Mouse (Mus musculus) heart, adult 9 months (tissue): ENCODE data around the gene Maml3.

Source experiments
- DNase-seq, 2 experiments: peaks; one replicate each; pipeline ENCODE4 v3.0.0; 2022; ENCODE audit warnings: low spot score in 2 of 2

Gene Maml3

DNA sequence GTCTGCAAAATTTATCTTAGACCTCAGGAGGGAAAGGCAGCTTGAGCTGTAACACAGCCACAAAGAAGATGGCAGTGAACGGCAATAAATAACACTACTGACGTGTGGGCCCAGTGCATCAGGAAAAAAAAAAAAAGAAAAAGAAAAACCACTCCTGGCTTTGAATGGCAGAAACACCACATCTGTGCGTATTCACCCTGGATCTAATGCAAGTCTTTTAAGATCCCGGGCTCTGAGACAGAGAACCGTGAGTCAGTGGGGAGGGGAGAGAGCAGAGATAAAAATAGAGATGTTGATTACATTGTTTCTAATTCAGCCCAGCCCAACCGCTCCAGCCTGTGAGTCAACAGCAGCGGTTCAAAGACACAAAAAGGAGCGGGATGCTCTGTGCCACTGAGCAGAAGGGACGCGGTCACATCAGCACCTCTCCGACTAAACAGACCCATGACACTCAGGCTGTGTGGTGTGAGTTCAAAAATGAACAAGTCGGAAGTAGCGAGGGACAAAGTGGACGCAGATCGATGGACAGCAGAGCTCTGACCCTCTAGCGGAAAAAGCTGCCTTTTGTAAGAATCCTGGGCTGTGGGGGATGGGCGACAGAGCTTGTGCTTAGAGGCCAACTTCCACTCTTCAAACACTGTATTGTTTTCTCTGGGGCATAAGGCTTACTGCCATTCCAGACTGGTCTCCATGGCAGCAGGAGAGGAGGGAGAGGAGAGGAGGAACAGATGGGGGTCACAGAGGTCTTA lies 316.1 kb downstream of the Maml3 start:
- peak; percentile 57 to 68 for DNase-seq

DNA sequence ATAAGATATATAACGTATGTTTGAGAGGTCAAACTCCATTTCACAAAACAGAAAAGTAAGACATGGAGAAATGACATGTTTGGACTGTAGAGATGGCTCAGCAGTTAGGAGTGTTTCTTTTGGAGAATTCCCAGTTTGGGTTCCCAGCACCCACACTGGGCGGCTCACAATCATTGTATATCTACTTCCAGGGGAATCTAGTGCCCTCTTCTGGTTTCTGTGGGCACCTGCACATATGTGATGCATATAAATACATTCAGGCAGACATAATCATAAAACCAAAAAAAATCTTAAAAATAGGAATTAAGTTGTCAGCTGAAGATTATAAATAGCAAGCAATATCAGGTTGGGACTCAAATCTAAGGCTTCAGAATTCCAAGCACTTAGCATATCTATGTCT lies 316.9 kb downstream of the Maml3 start:
- no peak for DNase-seq

DNA sequence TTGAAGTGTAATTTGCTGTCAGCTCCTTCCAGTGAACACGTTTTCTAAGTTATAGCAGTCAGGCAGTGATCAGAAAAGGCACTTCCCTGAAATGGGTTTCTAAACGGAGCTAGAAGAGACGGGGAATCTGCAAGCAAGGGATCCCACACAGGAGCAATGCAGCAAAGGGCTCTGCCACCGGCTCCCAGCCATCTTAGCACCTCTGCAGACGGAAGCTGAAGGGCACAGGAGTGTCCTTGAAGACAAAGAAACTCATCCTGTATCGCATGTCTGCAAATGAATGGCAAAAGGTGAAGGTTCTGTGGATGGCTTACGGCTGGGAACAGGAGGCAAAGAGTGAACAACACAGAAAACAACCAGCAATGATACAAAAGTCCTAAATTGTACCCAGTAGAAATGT lies 319.1 kb downstream of the Maml3 start:
- no peak for DNase-seq

DNA sequence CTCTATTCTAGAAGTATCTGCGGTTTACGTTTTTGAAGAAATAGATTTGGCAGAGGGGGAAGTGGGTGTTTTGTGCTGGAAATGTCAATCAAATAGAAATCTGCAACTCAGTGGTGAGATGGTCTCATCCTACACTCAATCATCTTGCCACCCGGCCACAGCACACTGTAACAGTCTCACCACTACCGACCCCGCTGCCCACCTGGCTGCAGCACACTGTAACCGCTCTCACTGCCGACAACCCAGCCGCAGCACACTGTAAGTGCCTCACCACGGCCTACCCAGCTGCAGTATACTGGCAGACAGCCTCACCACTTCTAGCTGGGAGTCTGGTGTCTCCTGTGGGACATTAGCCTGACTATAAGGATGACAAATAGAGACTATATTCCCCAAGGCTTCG lies 322.7 kb downstream of the Maml3 start:
- no peak for DNase-seq

DNA sequence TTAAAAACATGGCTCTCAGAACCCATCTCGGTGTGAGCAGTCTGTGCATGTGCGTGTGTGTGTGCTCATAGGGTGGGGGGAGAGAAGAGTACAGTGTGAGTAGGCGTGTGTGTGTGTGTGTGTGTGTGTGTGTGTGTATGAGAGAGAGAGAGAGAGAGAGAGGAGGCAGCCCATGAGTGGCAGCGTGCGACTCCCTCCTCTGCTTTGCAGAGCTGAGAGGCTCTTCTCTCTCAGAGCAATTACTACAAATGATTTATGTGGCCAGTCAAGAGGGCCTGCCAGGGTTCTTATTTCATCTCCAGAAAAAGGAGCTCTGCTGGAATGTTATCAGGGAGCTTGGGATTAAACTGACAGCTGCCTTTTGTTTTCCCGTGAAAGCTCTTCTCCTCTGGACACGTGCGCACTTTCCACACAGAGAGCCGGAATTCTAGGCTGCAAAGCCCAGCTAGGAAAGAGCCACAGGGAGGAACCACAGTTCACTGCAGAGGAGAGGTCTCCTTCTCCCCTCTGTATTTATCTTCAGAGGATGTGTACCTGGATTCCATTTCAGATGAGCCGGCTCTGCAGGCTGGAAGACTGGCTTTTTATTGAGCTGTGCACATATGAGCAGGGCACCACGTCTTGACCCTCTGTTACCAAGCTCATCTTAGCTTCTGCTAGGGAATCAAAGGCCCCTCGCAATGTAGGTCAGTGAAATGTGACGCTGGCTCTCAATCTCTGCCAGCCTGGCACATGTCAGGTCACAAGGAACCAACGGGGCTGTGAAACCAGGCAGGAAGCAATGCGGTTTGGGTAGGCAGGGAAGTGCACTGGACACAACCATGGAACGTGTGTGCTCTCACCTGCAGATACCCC lies 325.9 kb downstream of the Maml3 start:
- DNase-seq = peak; percentile 5 to 13

DNA sequence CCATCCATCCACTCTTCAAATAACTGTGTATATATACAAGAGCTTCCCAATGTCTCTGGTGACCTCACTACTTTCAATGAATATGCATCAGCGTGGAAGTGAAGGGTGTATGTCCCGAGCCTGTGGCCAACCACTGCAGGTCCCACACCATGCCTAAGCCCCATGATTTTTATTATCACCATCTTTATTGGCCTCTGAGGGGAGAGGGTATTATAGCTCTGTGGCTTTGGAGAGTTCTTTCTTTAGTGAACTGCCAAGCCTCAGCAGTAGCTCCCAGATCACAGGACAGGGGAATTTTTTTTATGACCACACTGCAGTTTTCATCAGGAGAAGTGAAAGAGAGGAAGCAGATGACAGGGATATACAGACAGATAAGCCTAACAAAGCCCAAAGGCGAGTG lies 326.7 kb downstream of the Maml3 start:
- no peak for DNase-seq

DNA sequence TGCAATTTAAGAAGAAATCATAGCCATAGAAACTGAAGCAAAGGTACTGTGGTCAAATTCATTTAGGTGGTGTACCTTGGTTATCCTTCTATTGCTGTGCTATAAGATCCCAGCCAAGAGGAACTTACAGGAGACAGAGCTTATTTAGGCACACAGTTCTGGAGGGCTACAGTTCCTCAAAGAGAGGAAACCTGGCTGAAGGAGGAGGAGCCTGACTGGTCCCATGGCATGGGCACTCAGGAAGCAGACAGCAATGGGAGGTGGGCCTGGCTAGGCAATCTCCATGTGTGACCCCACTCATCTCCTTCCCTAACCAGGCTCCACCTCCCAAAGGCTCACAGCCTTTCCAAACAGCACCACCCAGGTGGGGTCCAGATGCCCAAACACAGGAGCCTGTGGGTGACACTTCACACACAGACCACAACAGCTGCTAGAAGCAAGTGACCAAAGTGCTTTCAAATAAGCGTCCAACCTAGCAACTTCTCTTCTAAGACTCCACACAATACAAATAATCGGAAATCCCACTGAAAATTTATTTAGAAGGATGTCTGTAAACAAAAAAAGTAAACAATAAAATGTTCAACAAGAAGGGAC lies 328.8 kb downstream of the Maml3 start:
- DNase-seq = no peak

DNA sequence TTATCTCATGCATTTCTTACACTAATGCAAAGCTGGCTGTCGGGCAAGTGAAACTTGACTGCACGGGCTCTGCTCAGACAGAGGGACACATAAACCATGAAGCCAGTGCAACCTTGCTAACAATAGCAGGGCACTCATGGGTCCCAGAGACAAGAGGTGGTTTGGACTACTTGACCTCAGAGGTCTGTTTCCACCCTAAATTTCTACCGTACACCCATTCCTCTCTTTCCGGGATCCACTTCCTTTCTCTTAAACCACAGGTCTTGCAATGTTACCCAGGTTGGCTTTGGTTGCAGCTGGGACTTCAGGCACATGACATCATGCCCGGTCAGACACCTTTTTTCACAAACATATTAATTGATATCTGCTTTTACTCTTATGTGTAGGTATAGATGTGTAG lies 331.3 kb downstream of the Maml3 start:
- no peak for DNase-seq

DNA sequence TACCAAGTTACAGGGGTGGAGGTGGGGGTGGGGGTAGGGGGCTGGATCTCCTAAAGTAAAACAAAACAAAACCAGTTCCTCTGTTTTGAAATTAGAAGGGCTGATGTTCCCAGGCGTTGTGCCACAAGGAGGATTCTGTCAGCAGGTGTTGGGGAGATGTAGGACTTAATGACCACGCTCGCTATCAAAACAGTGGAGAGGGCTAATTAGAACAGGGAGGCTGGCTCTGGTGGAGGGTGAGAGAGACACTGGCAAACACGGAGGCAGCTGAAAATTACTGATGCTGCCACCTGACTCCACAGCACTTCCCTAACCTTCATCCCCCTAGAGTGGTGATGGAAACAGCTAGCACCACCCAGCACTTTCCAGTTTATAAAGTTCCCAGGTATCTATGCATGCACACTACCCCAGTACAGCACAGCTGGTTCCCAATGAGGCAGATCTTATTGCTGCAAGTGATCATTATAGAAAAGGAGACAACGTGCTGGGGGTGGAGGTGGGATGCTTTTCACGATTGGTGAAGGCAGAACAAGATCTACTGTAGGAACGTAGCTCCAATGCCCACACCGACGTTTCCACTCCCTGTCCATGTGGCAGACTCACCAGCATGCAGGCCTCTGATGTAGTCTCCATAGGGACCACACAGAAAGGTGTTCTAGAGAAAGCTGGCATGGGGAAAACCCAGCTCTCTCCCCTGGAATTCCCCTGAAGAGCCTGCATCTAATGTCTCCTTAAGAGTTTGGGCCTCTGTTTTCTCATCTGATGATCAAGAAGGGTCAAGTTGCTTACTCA lies 332.8 kb downstream of the Maml3 start:
- no peak for DNase-seq

DNA sequence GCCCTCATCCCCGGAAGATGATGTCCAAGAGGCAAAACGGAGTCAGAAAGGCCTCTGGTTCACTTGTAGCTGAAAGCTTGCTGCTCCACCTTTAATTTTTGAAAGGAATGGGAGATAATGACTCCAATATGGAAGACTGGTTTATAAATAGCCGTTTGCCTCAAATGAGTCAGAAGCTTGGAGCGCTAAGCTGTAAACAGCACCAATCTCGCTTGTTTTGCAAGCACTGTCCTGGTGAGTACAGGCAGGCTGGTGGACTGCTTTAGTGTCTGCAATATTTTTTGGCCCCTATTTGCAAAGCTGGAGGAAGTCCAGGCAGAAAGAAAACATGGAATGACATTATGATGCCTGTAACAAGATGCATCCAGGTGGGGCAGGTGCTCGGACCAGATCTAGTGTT lies 335.7 kb downstream of the Maml3 start:
- no peak for DNase-seq

DNA sequence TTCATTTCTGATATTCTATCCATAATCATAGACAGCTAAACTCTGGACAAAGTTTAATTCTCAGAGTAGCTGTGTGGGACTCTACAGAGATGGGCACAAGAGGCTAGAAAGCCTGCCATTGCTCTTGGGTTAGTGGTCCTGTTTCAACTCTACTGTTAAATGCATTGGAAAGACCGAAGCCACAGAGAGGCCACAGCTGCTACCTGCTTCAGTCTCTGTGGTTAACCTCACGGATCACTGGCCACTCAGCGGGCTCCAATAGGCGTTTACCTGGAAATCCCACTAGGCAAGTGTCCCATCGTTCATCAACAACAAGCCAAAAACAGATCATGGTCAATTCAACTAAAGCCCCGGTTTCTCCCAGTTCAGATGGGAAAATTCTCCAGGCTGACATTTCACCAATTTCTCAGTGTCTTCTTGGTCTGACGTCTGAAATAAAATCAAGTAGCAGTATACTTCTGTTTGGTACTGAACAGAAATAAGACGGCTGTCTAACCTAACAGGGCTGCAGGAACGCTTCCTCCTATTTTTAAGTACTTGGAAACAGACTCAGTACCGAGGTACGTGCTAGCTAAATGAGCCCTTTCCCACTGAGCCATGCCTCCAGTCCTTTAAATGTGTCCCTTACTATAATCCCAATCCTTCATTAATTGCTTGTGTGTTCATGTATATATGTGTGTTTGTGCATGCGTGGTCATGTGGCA lies 339.5 kb downstream of the Maml3 start:
- DNase-seq = no peak

DNA sequence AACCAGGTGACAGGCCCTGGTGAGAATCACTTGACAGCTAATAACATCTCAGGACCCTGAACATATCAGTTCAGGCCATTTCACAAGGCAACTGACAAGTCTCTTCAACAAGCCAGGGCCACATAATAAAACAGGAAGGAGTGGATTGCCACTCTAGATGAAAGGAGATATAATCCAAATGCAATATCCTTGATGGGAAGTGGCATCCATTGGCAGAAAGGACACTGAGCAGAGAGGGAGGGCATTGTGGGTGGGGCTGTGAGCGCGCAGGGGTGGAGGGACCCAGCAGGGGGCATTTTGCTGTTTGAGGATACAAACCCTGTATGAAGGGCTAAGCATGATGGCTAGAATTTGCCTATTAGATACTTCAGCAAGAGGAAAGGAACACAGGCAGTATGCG lies 340.7 kb downstream of the Maml3 start:
- no peak for DNase-seq

DNA sequence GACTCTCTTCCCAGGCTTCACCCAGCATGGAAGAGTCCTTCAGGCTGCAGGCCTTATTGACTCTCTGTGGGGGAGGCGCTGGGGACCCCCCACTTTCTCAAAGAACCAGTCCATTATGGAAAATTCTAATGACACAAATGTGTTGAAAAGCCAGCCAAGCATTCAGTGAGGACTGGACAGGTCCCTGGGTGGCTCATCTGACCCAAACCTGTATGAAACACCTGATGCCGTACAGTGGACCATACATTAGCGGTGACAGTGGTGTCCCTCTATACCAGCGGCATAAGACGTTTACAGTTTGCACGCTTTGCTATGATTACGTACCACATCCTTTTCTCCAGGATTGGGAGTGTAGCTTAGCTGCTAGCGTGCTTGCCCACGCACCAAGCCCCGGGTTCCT lies 342.0 kb downstream of the Maml3 start:
- DNase-seq = no peak

DNA sequence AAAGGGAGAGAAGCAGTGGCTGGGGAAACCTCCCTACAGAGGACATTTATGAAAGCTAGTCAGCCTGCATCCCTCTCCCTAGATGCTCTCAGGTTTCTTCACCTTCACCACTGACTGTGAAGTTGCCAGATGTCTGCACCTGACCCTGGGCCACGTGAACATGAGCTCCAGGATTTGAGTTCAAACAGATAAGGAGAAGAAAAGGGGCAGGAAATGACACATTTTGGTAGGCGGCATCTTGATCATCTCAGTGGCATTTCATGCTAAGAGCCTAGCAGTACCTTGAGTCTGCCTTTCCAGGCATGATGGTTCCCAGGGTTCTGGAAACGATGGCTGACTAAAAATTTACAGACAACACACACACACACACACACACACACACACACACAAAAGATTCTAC lies 345.3 kb downstream of the Maml3 start:
- no peak for DNase-seq

DNA sequence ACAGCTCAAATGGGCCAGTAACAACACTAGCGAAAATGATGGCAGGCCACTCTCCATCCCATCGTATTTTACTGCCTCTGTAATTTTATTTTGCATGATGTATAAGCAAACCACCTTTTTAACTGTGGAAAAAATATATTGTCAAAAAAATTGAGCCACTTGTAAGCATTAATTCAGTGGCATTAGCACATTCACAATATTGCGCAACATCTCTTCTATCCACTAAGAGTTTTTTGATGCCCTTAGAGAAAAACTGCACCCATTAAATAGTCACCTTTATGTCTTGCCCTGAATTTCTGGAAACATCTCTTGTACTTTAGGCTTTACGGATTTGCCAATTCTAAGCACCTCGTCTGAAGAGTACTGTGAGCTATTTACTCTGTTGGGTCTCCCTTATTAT lies 347.8 kb downstream of the Maml3 start:
- DNase-seq = no peak

DNA sequence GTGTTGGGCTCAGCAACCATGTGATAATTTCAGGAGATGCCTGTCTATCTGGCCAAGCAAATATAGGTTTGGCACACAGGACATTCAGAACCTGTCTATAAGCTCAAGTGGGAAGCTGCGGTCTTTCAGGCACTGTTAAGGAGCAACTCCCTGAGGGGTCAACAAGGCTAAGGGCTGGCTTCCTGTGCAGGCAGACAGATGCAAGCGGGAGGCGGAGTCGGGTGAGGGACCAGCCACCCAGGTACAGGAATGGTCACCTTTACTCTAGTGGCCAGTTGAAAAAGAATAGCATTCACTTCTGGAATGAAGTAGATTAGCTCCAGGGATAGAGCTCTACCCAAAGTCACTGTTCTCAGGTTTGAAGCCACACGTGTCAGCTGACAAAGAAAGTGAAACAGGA lies 348.6 kb downstream of the Maml3 start:
- no peak for DNase-seq

DNA sequence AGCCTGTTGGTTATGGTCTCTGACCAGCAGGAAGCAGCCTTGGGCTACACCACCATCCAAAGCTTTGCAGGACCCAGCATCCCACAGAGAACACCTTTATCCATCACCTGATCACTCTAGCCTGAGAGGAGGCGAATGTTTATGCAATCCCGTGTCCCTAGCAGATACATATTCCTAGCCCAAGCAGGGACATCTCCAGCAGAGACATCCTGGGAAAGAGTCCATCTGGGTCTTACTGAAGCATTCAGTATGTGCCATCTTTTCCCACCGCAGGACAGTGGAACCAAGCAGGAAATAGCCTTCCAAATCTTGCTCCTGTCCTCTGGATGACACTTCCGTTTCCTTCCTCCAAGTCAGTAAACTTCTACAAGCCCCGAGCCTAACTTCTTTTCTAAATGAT lies 351.6 kb downstream of the Maml3 start:
- DNase-seq = no peak

DNA sequence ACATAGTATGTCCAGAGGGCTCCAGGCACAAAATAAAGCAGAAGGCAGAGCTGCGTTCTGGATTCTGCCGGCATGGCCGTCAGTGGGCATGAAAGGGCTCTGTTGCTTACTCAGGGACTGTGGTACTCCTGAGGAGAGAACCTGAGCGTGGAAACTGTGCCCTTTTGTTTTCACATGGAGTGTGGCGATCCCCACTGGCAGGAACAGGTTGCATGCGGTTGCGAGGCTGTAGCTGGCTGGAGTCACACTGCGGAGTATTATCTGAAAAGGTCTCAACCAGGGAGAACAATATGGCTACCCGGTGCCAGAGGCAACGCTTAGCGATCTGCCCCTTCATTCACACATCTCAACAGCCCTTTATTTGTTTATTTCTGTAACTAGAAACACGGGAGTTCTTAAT lies 353.4 kb downstream of the Maml3 start:
- no peak for DNase-seq

DNA sequence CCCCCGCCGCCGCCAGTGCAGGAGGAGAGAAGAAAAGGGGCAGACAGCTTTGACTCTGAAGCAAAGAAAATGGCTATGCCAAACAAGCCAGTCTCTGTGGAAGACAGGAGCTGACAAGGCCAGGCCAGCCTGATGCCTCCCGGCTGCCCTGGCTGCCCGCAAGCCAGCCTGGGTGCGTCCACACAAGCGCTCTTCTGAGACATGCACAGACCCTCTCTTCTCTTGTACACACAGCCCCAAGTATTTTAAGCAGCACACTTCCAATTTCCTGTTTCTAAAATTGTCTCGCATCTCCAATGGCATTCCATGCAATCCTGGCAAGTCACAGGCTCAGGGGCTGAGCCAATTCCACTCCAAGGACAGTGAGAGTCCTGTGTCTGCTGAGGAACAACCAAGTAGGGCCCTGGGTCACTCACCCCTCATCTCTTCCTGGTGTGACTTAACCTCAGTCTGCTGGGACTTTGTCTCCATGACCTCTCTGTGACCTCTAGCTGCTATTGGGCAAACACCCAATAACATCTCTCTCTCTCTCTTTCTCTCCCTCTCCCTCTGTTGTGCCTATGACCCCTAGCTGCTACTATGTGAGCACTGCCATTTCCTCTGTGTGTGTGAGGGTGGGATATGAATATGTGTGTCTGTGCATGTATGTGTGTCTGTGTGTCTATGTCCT lies 354.9 kb downstream of the Maml3 start:
- peak; percentile 70 to 72 for DNase-seq

DNA sequence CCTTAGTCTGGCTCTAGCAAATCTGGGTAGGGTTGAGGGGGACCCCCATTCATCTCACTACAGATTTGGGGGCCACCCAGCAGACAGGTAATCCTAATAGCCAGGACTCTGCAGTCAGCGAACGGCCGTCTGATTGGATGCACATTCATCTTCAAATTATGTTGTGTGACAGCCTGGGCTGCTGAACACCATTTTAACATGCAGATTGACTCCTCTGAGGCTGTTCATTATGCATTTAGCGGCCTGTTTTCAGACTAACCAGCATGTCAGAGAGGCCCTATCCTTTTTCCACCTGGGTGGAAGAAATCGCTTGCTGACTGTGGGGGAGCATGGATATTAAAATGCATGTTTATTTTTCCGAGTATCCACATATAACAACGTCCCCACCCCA lies 355.5 kb downstream of the Maml3 start:
- DNase-seq = no peak
